Mouse (Mus musculus) megakaryocyte-erythroid progenitor cell, adult 5-6 weeks (primary cell): ENCODE data around the gene Prss53. TPM values are rescaled to one million over a fixed set of nuclear protein-coding genes. Genes with fewer than 3 reads are reported as not detected.
"Not testable (repeated sequence)": the region's sequence is repeated elsewhere in the genome, so short reads cannot be mapped to it uniquely, and the experiment has no call there.

Source experiments
- ATAC-seq: replicated peaks from 2 replicates; pipeline ENCODE4 v1.8.0; 2016; ENCODE audit warnings: mild to moderate bottlenecking, inconsistent platforms; ENCODE audit not compliant: severe bottlenecking, poor library complexity, low FRiP score, low TSS enrichment
- total RNA-seq, 2 experiments: library from RNA; stranded (forward) in 1 of 2; stranded (reverse) in 1 of 2; fragments of 200-1000, 215-1000 nt in 1 of 2; fragments of >200 nt in 1 of 2; fragmentation: Nextera tagmentation in 1 of 2; gene quantifications; 2 replicates each; pipeline ENCODE4 v1.2.3; 2014 to 2017

Gene Prss53
- total RNA-seq, 2 experiments from 2014 or later: 0.81 TPM; not detected in 1

DNA sequence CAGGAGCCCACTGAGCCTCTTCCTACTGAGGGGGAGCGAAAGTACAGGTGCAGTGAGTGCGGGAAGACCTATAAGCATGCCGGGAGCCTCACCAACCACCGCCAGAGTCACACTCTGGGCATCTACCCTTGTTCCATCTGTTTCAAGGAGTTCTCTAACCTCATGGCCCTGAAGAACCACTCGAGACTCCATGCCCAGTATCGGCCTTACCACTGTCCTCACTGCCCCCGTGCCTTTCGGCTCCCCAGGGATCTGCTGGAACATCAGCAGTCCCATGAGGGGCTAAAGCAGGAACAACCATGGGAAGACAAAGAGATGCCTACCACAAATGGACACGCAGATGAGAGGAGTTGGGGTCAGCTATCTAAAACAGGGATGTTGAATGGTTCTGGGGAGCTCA, 11.5 kb downstream of the Prss53 start:
- ATAC-seq: no peak

DNA sequence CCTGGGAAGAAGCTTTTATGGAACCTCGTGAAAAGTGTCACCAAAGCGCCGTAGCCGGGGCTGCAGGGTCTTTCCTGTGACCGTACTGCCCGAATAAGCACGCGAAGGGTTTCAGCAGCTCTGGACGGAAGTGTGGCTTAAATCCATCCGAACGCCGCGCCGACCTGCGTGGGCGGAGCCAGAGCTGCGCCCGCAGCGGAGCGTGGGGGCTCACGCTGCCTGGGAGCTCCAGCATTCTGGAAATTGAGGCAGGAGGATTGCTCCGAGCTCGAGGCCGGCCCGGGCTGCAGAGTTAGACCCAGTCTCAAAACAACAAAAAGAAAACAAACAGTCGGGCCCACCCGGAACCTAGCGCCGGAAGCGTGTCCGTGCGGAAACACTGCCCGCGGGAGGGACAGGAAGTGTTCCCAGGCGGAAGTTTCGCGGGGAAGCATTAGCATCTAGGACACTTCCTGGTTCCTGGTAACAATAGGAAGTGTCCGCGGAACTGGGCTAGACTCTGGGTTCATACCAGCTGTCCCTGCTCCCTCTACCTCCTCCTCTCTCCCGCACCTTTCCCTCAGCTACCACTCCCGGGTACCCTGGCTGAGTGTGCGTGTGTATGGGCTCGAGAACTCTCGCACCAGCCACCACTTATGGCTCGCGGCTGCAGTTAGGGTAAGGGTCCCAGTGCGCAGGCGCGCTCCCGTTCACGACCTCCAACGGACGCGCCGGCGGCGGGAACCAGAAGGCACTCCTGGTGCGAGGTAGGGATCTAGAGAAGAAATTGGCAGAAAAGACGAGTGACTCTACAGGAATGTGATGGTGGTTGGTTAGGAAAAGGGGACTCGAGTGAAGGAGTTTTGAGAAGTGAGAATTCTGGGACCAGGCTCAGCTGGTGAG, 14.1 kb downstream of the Prss53 start, which contains the start of gene Zfp668:
TSS of gene Zfp668 (minus strand) at position 362 of the 882 bp plus-strand sequence.
- ATAC-seq: peak; percentile 75

DNA sequence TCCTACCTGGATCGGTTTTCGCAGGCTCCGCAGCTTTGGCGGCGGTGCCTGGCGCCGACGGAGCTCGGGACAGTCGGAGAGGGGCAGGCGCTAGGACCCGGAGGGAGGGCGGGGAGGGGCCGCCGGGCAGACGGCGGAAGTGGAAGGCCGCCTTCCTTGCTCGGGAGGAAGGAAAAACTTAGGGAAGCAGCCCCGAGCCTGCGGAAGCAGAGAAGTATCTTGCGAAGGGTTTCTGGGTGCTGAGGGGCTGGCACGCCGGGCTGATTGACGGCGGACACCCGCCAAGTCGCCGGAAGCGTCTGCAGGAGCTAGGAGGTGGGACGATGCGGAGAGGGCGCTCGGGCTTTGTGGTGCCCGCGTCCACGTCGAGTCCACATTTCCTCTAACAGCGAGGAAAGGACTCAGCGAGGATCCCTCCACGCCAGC, 14.7 kb downstream of the Prss53 start, which contains the start of gene Zfp646:
TSS of gene Zfp646 (plus strand) at position 181 of the 426 bp plus-strand sequence.
- peak; percentile 41 for ATAC-seq

DNA sequence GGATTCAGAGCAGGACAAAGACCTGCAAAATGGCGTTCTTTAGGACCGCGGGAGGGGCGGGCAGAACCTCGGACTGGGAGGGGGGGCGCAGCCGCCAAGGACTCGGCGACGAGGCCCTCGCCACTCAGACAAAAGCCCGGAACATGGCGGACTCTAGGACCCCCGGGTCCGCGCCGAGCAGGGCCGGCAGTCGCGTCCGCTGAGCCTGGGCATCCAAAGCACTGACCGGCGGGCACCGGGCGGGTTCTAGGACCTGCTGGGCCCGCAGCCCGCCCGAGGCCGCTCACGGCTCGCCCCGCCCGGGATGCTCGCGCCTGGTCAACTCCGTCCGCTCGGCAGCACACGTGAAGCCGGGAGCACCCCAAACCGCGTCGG, 15.2 kb downstream of the Prss53 start:
- ATAC-seq: peak; percentile 56

DNA sequence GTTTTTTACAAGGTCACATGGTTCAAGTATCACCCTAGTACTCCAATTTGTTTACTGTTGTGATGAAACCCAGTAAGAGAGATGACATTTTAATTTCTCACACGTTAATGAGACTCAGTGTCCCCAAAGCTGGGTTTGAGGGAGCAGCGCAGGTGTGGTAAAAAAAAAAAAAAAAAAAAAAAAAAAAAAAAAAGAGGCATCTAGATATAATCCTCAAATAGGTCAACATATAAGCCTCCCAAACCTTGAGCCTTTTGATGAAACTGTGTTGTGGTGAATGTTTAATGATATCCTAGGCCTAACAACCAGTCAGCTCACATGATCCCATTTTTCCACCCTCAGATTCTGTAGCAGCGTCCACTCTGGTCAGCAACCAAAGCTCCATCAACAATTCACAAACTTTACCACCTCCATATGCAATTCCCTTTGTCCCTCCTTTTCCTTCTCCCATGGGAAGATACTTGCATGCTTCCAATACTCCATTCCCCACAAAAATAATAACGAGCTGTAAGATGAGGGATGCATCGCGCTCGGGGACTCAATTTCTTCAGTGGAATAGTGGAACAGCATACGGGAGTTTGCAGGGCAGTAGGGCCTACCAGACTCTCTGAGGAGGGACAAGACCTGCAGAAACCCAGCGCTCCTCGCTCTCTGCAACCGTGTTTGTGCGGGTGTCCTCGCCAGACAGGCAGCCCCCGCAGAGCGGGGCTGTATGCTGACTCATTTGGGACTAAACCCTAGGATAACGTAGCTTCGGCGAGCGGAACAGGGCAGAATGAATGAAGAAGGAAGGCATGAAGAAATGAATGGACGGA, 15.8 kb downstream of the Prss53 start:
- ATAC-seq: peak; percentile 15; the same call in 1 of the 2 replicates

DNA sequence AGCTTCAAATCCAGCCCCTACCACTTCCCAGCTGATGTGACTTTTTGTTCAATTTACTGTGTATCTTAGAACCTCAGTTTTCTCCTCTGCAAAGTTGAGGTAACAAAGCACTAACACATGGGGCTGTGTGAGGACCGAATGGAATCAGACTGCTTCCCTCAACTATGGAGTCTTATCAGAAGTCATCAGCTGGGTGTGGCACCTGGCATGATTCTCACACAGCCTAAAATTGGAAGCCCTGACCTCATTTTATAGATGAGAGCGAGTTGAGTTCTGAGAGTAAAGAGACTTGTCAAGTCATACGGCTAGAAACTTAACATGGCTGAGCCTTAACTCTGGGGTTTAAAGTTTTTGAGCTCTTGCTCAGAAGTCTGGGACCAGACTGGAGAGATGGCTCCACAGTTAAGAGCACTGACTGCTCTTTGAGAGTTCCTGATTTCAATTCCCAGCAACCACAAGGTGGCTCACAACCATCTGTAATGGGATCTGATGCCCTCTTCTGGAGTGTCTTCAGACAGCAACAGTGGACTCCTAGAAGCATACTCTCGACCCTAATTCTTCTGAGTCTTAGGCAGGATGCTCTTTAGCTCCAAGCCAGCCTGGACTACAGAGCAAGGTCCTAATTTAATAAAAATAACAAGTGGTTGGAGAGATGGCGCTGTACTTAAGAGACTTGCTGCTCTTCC, 20.5 kb downstream of the Prss53 start:
- peak; percentile 65; the same call in 1 of the 2 replicates for ATAC-seq

DNA sequence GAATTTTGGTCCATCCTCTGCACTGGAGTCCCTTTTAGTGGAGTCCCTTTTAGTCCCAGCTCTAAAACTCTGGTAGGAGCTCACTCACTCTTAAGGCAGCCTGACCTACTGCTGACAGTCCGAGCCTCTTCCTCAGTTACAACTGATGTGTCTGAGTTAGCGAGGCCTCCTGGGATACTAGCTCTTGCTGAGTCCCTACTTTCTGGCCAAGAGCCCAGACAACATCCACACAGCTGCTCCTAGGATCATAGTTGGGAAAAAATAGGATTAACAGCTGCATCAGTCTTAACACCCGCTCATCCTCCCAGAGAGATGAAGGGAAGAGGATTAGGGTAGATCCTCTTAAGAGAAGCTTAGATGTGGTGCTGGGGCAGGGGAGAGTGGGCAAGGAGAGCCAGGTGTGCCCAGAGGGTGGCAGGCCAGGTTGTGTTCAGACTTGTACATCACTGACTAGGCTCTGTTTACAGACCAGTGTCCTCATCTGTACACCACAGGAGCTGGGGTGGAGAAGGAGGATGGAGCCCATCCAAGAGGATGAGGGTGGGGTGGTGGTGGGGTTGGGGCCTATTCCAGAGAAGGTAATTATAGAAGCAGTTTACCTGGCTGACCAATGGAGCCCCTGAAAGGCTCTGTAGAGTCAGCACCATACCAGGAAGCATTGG, 21.5 kb downstream of the Prss53 start:
- ATAC-seq: no peak

DNA sequence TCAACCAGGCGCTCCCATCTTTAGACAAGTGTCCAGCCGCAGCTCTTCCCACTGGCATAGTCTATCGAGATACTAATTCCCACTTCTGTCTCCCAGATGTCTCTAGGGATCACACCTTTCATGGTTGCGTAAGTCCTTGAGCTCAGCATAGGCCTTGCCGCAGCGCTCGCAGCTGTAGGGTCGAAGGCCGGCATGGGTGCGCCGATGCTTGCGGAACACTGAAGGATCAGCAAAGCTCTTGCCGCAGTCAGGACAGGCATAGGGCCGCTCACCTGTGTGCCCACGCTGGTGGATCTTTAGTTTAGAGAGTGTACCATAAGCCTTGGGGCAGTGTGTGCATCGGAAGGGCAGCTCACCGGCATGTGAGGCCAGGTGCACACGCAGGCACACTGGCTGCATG, 23.1 kb downstream of the Prss53 start:
- ATAC-seq: no peak

DNA sequence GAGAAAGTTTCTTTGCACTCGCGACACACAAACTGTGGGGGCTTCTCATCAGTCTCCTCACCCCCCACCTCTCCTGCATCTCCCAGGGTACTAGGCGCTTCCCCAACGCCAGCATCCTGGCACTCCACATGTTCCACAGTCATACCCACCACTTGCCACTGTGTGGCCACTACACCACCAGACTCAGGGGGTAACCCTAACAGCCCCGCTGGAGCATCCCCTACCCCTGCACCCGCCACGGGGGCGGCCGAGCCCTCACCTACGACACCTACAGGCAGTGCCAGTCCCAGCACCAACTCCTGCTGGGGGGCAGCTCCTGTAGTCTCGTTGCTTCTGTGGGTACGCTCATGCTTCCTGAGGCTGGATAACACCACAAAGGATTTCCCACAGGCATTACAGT, 24.3 kb downstream of the Prss53 start:
- no peak for ATAC-seq

DNA sequence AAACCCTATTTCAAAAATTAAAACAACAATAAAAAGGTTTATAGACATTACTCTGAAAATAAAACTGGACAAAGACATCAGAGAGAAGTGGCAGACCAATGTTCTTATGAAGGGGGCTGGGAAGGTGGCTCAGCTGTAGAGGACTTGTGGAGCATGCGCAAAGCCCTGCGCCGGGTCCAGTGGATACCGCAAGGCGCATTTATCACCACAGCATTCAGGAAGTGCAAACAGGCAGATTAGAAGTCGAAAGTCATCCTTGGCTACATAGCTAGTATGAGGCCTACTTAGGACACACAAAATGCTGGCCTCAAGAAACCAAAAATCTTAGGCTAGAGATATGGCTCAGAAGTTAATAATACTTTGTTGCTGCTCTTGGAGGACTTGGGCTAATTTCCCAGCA, 32.5 kb downstream of the Prss53 start:
- ATAC-seq: peak; percentile 76

DNA sequence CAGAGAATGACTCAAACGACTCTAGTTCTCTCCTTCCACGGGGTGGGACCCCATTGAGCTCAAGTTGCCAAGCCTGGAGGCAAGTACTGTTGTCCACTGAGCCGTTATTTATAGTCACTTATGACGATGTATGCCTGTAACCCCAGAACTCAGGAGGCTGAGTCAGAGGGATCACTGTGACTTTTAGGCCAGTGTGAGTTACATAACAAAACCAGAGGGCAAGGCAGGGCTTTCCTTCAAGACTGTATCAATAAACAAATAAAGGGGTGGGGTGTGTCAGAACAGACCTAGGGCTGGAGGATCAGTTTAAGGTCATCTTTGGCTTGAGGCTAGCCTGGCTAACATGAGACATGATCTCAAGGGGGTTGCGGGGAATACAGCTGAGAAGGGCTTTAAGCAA, 39.9 kb downstream of the Prss53 start:
- ATAC-seq: no peak

DNA sequence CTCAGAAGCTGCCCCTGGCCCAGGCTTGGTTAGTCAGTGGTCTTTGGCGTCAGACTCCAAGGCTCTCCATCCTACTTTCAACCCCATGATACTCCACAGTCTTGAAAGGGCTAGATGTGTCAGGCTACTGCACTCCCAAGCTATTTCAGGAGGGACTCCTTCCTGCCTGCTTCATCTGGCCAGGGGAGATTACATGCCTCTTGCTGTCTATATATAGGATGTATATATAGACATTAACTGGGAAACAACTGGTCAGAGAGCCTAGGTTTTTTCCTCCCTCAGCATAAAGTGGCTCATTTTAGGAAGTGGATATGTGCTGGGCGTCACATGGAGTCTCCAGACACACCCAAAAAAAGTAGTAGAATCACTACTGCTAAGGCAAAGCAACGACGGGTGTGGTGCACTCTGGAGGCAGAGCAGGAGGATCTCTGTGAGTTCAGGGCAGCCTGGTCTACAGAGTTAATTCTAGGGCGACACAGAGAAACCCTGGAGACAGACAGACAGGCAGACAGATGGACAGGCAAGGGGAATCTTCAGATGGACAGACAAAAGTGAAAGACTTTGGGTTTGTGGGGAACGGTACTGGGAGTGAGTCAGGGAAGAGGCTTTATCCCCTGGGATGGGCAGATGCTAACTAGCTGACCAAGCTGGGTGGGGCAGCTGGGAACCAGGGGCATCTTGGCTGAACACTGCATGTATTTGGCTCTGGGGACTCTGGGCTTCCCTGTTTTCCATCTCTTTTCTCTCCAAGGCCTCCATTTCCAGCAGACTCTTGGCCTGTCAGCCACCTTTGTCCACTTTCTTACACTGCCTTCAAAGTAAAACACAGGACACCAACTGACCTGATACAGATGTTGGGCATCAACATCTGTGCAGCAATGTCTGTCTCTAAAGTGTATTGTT, 40.5 kb downstream of the Prss53 start:
- ATAC-seq: no peak

DNA sequence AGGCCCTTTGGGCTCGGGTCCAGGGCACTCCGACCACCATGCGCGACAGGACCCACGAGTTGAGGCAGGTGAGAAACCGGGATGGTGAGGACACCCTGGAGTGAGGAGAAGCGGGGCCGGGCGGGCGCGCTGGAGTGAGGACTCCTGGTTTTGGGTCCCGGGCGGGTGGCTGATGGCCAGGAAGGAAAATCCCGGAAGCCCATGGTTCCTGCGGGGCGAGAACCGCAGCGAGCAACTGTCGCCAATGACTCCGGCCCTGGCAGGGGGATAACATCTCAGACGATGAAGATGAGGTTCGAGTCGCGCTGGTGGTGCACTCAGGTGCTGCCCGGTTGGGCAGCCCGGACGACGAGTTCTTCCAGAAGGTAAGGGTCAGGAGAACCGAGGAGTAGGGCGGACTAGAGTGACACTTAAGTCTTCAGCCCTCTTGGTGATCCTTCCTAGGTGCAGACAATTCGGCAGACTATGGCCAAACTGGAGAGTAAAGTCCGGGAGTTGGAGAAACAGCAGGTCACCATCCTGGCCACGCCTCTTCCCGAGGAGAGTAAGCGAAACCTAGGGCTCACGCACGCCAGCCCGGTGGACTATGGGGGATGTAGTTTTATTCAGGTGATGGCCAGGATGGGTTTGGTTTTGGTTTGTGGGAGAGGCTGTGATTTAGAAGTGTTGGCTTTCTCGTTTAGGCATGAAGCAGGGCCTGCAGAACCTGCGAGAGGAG, 48.6 kb downstream of the Prss53 start:
- ATAC-seq: peak; percentile 65

DNA sequence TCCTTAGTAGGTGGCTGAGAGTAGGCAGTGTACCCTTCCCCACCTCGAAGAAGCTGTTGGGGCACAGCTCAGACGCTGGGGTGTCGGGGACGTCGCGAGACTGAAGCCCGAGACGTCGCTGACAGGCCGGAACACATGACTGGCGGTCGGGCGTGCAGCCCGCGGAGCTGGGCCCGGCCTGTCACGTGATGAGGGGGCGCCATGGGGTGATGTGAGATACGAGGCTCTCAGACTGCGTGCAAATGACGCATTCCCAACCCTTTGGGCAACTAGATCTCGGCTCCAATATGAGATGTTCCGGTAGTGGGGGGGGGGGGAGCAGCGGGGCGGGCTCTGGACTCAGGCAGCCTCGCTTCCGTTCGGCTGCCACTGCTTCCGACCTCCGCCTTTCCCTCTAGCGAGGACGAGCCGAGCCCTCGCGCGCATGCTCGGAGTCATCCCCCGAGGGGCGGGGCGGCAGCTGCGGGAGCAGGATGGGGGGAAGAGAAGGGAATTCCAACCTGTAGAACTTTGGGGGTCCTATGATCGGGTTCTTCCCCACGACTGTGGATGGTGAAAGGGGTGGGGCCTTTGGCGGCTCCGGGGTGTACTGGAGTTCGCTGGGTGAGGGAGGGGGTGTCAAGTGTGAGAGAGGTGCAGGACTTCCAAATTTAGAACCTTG, 49.3 kb downstream of the Prss53 start:
- peak; percentile 85 for ATAC-seq

DNA sequence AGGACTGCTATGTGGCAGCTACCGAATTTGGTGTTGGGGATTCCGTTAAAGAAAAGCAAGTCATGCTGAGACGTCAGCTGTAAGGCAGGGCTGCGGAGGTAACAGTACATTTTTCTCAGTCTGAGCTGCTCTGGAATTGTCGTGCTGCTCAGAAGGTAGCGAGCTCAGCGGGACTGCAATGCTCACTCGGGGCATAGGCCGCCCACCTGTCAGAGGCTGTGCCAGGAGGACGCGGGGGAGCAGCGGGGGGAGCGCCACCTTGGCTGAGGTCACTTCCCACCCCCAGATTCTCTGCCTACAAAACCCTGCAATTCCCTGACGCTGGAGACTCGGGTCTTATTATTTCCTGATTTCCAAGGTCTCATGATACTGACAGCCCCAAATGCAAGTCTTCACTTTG, 49.9 kb downstream of the Prss53 start:
- peak; percentile 37 for ATAC-seq

DNA sequence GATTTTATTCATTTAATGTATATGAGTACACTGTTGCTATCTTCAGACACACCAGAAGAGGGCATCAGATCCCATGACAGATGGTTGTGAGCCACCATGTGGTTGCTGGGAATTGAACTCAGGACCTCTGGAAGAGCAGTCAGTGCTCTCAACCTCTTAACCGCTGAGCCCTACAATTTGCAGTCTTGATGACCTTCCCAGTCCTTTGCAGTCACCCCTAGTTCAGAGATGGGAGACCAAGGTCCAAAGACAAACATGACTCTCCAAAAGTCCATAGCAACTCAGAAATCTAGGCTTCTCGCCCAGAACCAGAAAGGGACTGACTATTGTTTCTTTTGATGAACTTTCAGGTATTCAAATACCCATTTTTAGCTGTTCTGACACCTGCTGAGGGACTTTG, 50.7 kb downstream of the Prss53 start:
- not testable (repeated sequence) for ATAC-seq

DNA sequence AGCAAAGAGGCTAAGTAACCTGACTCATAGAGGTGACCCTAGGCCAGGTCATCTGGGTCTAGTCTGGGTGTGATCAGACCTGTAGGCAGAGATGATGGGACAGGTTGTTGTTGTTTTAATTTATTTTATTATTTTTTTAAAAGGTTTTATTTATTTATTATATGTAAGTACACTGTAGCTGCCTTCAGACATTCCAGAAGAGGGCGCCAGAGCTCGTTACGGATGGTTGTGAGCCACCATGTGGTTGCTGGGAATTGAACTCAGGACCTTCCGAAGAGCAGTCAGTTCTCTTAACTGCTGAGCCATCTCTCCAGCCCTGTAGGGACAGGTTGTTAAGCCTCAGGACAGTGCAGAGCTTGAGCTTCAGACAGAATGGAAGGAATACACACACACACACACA, 52.9 kb downstream of the Prss53 start:
- not testable (repeated sequence) for ATAC-seq
